Mouse (Mus musculus) bone marrow, adult 2 months (tissue): ENCODE results near the gene Arid2. TPM values are rescaled to one million over a fixed set of nuclear protein-coding genes. Genes with fewer than 3 reads are reported as not detected.
"Not testable (repeated sequence)": the region's sequence is repeated elsewhere in the genome, so short reads cannot be mapped to it uniquely, and the experiment has no call there.

Source experiments
- H3K27ac ChIP-seq: fragments of 200-500 bp; 2 replicates; pipeline ENCODE4 v1.5.1; 2012; ENCODE audit warnings: low read depth, mild to moderate bottlenecking, control low read depth, inconsistent platforms, low read length; ENCODE audit not compliant: control insufficient read depth, poor library complexity, insufficient read depth
- H3K4me1 ChIP-seq: fragments of 200-500 bp; 2 replicates; pipeline ENCODE4 v1.6.1; 2011; ENCODE audit warnings: low read length; ENCODE audit not compliant: control insufficient read depth, insufficient read depth
- H3K4me3 ChIP-seq: fragments of 200-500 bp; replicated peaks from 2 replicates; pipeline ENCODE3; 2011; ENCODE audit warnings: mild to moderate bottlenecking, low read depth, low read length, control low read depth; ENCODE audit not compliant: control insufficient read depth
- CTCF ChIP-seq: fragments of 200-500 bp; IDR thresholded peaks from 2 replicates; pipeline ENCODE4 v1.5.1; 2011; ENCODE audit warnings: low read length, control low read depth; ENCODE audit not compliant: control insufficient read depth, insufficient read depth
- POLR2A ChIP-seq: fragments of 200-500 bp; IDR thresholded peaks from 2 replicates; pipeline ENCODE4 v1.6.1; 2011; ENCODE audit warnings: low read depth, mild to moderate bottlenecking, control low read depth, low read length, borderline replicate concordance; ENCODE audit not compliant: control insufficient read depth
- WGBS: fragments of 180-500 bp; shearing (Covaris S2); methylation state at CpG from one replicate; pipeline ENCODE4 v1.1.7; 2018; 5-methylcytosine and 5-hydroxymethylcytosine counted together
- polyA plus RNA-seq: library from polyadenylated mRNA; stranded (reverse); fragments of >200 nt; gene quantifications from 2 replicates; pipeline ENCODE4 v1.2.4, GENCODE M21; 2011; ENCODE audit warnings: low replicate concordance; ENCODE audit not compliant: missing spikeins, insufficient read depth, insufficient read length

Arid2 gene
- polyA plus RNA-seq, 1 experiment = 22.8 TPM

DNA sequence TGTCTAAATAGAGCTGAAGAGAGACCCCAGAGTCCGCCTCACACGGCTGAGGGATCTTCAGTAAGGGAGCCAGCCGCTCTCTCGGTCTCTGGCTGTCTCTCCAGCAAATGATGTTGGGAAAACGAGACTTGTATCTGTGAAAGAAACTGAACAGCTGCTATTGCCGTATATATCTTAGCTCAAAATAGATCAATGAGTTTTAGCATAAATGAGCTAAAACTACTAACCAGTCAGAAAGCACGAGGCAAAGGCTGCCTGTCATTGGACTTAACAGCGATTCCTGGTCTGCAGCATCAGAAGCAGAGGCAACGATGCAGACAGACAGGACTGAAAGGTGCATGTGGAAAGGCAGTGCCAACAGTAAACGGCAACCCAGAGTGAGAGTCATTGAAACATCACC, 111.0 kb downstream of the Arid2 start:
- H3K27ac ChIP-seq = no peak overlapping the region
- H3K4me3 ChIP-seq = no peak overlapping the region
- 95% methylated on average over 10 of the region's 10 CpGs for WGBS
- no peak for TF ChIP-seq CTCF
- no peak for TF ChIP-seq POLR2A
- no peaks in the 10 kb centered on the region for H3K4me1 ChIP-seq

DNA sequence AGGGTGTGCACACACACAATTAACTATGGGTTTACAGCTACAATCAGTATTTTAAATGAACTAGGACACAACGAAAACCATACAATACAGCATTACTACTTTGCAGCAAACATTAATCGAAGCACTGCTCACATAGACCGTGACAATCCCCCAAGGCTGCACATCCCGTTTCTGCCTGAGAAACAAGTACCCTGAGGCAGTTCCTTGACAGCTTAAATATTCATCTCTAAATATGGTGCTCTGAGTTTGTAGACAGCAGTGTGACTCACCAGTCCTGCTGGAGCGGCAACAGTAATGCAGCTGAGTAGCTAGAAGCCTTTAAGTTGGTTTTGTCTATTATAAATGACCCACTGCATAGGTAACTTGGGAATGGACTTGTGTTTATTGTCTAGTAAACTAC, 118.2 kb downstream of the Arid2 start:
- no peak for TF ChIP-seq POLR2A
- no peak for TF ChIP-seq CTCF
- H3K4me3 ChIP-seq = no peak overlapping the region
- no peaks in the 10 kb centered on the region for H3K4me1 ChIP-seq
- 90% methylated on average over 5 of the region's 5 CpGs for WGBS
- H3K27ac ChIP-seq = no peak overlapping the region

DNA sequence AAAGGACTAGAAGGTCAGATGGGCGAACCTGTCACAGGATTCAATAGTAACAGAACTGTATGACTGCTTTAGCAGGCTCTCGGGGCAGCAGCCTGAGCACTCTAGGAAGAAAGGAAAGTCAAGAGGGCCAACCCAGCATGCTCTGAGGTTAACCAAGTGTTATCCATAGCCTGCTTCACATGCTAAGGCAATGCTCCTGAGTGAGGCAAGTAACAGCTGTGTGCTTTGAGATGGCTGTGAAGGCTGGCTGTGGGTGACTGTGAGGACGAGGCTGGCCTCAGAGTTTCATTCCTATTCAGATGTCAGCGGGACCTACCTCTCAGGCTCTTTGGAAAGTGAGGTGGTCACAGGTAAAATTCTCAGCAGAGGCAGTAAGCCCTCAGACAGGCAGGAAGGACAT, 118.9 kb downstream of the Arid2 start:
- TF ChIP-seq CTCF = no peak
- no peak for TF ChIP-seq POLR2A
- Histone ChIP-seq H3K4me3 (no peak overlapping the region), H3K27ac (no peak overlapping the region), H3K4me1 (no peaks in the 10 kb centered on the region)
- WGBS = 89% methylated on average over 4 of the region's 4 CpGs

GRCm38 (mm10) chr15:96407151-96407550, 119.8 kb downstream of the Arid2 start:
- TF ChIP-seq POLR2A (no peak), CTCF (no peak)
- no peaks in the 10 kb centered on the region for H3K4me1 ChIP-seq
- no peak overlapping the region for H3K27ac ChIP-seq
- no peak overlapping the region for H3K4me3 ChIP-seq
- WGBS = 89% methylated on average over 2 of the region's 2 CpGs

DNA sequence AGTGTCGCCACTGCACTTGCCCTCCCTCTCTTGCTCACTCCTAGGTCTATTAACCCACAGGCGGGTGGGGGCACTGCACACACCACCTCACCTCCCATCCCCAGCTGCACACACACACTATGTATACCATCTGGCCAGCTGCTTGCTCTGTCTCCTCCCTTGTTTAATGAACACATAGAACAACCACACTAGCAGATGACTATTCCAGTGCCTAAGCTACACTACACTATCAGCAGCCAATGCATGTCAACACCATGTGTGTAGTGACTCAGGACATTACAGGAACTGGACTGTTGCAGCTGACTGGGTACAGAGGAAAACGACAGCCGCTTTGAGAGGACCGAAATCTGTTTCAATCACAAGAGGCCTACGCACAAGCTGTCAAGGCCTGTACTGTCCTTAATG, 121.4 kb downstream of the Arid2 start:
- TF ChIP-seq CTCF (no peak), POLR2A (no peak)
- no peak overlapping the region for H3K27ac ChIP-seq
- 86% methylated on average over 6 of the region's 6 CpGs for WGBS
- no peak overlapping the region for H3K4me3 ChIP-seq
- H3K4me1 ChIP-seq = no peaks in the 10 kb centered on the region

GRCm38 (mm10) chr15:96418161-96418560, 130.8 kb downstream of the Arid2 start:
- no peak overlapping the region for H3K4me3 ChIP-seq
- H3K27ac ChIP-seq = no peak overlapping the region
- H3K4me1 ChIP-seq = no peaks in the 10 kb centered on the region
- WGBS = 94% methylated on average over 12 of the region's 12 CpGs
- TF ChIP-seq CTCF (no peak), POLR2A (no peak)

- no peak for TF ChIP-seq CTCF
- no peak for TF ChIP-seq POLR2A
- Histone ChIP-seq H3K4me3 (no peak overlapping the region), H3K27ac (no peak overlapping the region), H3K4me1 (no peaks in the 10 kb centered on the region)
- WGBS = 94% methylated on average over 8 of the region's 8 CpGs
These were observed 132.6 kb downstream of the Arid2 start for GRCm38 (mm10) chr15:96419920-96420319.

GRCm38 (mm10) chr15:96434202-96434601, 146.9 kb downstream of the Arid2 start:
- no peak overlapping the region for H3K4me3 ChIP-seq
- TF ChIP-seq POLR2A = no peak
- no peak for TF ChIP-seq CTCF
- 93% methylated on average over 1 of the region's 1 CpGs for WGBS
- H3K27ac ChIP-seq = no peak overlapping the region
- no peaks in the 10 kb centered on the region for H3K4me1 ChIP-seq

- 82% methylated on average over 6 of the region's 6 CpGs for WGBS
These were observed 154.2 kb downstream of the Arid2 start for GRCm38 (mm10) chr15:96441480-96441879.

GRCm38 (mm10) chr15:96446785-96447184, 159.5 kb downstream of the Arid2 start:
- 89% methylated on average over 10 of the region's 10 CpGs for WGBS
- H3K27ac ChIP-seq = no peak overlapping the region
- no peak overlapping the region for H3K4me3 ChIP-seq

More at GRCm38 (mm10) chr15:96441480-96441879, 154.2 kb downstream of the Arid2 start:
- not testable (repeated sequence) for H3K4me3 ChIP-seq, H3K27ac ChIP-seq, H3K4me1 ChIP-seq

More at GRCm38 (mm10) chr15:96446785-96447184, 159.5 kb downstream of the Arid2 start:
- TF ChIP-seq CTCF (no peak), POLR2A (no peak)
- H3K4me1 ChIP-seq = no peaks in the 10 kb centered on the region
